Mouse (Mus musculus): ENCODE data around the gene Mlycd. TPM values are rescaled to one million over a fixed set of nuclear protein-coding genes. Genes with fewer than 3 reads are reported as not detected.
A peak's percentile ranks its signal among the peaks of the same experiment; 100 is the strongest.
"Not testable (repeated sequence)": the region's sequence is repeated elsewhere in the genome, so short reads cannot be mapped to it uniquely, and the experiment has no call there.

The Mlycd gene
- 16.2 and 17.8 TPM in 2 replicates for polyA plus RNA-seq (2015; fragmentation: Nextera tagmentation; extraction: Ambion mirVana)

DNA sequence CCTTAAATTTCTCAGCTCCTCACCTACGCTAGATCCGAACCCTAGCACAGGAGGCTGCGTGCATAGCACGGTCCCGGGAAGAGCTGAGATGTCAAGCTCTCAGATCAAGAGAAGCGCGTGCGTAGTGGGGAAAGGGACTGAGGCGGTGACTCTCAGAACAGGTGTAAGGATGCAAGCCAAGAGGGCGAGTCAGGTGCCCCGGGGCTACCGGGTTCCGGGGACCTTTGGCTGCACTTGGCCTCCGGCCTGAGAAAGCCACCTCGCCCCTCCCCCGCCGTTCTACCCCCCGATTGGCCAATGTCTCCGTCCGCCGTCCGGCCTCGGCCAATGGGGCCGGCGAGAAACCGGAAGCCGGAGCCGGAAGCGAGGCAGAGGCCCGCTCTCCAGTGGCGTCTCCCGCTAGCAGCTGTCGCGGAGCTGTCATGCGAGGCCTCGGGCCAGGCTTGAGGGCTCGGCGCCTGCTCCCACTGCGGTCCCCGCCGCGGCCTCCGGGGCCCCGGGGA, at the start of gene Mlycd:
Gene Mlycd (plus strand): TSS at position 355 of the 503 bp plus-strand sequence.
- ATAC-seq (replicated peaks), result peak; percentile 95
- H3K9me3 ChIP-seq, result no peaks in the 10 kb centered on the region
- H3K36me3 ChIP-seq (replicated peaks), result no peaks in the 10 kb centered on the region
- H3K27ac ChIP-seq, result peak within 1 kb of the TSS; percentile 89
- peaks cover 12% of the 10 kb centered on the region for H3K4me1 ChIP-seq
- peak within 1 kb of the TSS; percentile 93 for H3K4me3 ChIP-seq
- H3K27me3 ChIP-seq (replicated peaks), result no peaks in the 10 kb centered on the region
- H3K4me2 ChIP-seq, result peak within 1 kb of the TSS; percentile 89
- WGBS, result 1% methylated on average over 44 of the region's 44 CpGs
- peak within 1 kb of the TSS; percentile 89 for H3K9ac ChIP-seq

DNA sequence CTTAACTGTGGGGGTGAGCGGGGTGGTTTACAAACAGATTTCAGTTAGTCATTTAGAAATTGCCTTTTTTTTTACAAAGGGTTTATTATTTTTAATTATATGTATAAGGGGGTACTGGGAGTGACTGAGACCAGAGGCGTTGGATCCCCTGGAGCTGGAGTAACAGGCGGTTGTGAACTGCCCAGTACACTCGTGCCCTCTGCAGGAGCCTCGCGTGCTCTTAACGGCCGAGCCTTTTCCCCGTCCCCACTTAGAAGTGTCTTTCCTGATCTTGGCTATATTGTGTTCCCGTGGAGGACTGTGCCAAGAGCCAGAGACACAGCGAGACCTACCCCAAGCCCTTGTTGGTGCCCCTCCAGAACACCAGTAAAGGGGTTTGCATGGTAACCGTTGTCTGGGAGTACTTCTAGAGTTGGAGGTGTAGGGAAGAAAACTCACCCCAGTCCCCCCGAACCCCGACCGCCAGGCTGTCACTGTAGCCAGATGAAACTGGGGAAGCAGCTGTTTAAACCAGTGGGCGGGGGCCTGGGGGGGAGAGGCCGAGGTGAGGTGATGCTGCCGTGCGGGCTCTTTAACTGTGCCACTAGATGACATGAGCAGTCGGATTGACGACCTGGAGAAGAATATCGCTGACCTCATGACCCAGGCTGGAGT, 49.5 kb upstream of the Mlycd start:
- H3K9ac ChIP-seq, result peak overlapping the region; percentile 99
- 0 out of 2 replicates have a peak, but pooled peaks have one; percentile 22 for ATAC-seq (replicated peaks)
- 58% methylated on average over 22 of the region's 22 CpGs for WGBS
- H3K4me1 ChIP-seq, result peaks cover 8% of the 10 kb centered on the region
- H3K36me3 ChIP-seq (replicated peaks), result peaks cover 22% of the 10 kb centered on the region
- peak overlapping the region; percentile 62 for H3K4me2 ChIP-seq
- H3K9me3 ChIP-seq, result no peaks in the 10 kb centered on the region
- no peak overlapping the region for H3K27ac ChIP-seq
- H3K4me3 ChIP-seq, result peak overlapping the region; percentile 92
- no peaks in the 10 kb centered on the region for H3K27me3 ChIP-seq (replicated peaks)

DNA sequence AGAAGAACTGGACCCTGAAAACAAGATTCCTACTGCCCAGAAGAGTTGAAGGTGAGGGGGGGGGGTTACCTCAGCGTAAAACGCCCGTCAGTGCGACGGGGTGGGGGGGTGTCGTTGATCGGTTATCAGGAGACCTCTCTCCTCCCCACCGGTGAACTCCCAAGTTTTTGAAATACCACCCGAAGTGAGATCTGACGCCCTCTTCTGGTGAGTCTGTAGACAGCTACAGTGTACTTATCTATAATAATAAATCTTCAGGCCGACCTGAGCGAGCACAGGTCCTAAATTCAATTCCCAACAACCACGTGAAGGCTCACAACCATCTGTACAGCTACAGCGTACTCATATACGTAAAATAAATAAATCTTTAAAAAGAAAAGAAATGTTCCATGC, 49.0 kb upstream of the Mlycd start:
- Histone ChIP-seq H3K36me3 (replicated peaks) (peaks cover 22% of the 10 kb centered on the region), H3K4me3 (peak overlapping the region; percentile 92), H3K27me3 (replicated peaks) (no peaks in the 10 kb centered on the region), H3K4me1 (peaks cover 8% of the 10 kb centered on the region), H3K4me2 (peak overlapping the region; percentile 62), H3K9me3 (no peaks in the 10 kb centered on the region), H3K9ac (no peak overlapping the region), H3K27ac (no peak overlapping the region)
- no peak for ATAC-seq (replicated peaks)
- 88% methylated on average over 15 of the region's 15 CpGs for WGBS

DNA sequence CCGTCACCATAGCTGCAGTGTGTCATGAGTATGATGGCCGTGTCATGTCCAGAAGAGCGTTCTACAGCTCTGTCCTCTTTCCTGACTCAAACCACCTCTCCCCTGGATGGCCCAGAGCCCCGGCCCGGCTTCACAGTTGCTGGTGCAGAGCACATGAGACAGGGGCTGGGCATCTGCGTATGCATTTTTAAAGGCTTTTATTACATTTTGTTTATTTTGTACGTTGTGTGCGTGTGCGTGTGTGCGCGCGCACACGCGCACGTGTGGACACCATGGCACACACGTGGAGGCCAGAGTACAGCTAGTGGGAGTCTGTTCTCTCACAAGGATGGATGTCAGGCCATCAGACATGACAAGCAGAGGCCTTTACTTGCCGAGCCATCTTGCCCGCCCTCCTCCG, 43.0 kb upstream of the Mlycd start:
- H3K9me3 ChIP-seq, result no peaks in the 10 kb centered on the region
- H3K36me3 ChIP-seq (replicated peaks), result peaks cover 22% of the 10 kb centered on the region
- no peak overlapping the region for H3K27ac ChIP-seq
- H3K4me2 ChIP-seq, result no peak overlapping the region
- no peaks in the 10 kb centered on the region for H3K27me3 ChIP-seq (replicated peaks)
- H3K4me3 ChIP-seq, result no peak overlapping the region
- no peak overlapping the region for H3K9ac ChIP-seq
- no peak for ATAC-seq (replicated peaks)
- WGBS, result 90% methylated on average over 19 of the region's 19 CpGs
- no peaks in the 10 kb centered on the region for H3K4me1 ChIP-seq

DNA sequence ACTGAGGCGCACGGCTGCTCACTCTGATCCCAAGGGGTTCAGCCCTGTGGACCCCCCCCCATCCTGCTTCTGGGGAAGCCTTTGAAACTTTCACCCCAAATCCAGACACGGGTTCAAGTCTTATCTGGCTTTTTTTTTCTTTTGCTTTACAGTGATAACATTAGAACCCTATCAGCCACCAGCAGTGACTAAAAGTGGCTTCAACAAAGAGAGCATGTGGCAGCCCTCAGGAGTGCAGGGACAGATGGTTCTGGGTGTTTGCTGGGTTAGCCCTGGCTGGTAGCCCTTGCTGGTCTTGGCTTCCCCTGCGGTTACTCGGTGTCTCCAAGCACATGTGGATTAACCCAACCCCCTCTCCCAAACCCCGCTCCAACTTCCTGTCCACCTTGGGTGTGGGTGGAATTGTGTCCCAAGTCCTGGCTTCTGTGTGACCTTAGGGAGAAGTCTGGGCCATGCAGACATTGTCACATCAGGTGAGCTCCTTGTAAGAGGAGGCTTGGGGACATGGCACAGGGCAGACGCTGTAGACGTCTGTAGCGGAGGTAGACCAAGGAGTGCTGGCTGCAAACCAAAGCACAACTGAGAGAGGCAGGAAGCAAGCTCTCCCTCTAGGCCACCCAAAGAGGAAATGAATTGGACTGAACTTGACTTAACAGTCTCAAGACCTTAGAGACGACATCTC, 41.6 kb upstream of the Mlycd start:
- ATAC-seq (replicated peaks), result no peak
- WGBS, result 78% methylated on average over 10 of the region's 10 CpGs
- H3K27me3 ChIP-seq (replicated peaks), result no peaks in the 10 kb centered on the region
- peaks cover 12% of the 10 kb centered on the region for H3K36me3 ChIP-seq (replicated peaks)
- H3K9me3 ChIP-seq, result no peaks in the 10 kb centered on the region
- H3K4me1 ChIP-seq, result no peaks in the 10 kb centered on the region
- no peak overlapping the region for H3K27ac ChIP-seq
- H3K9ac ChIP-seq, result no peak overlapping the region
- no peak overlapping the region for H3K4me2 ChIP-seq
- H3K4me3 ChIP-seq, result no peak overlapping the region

DNA sequence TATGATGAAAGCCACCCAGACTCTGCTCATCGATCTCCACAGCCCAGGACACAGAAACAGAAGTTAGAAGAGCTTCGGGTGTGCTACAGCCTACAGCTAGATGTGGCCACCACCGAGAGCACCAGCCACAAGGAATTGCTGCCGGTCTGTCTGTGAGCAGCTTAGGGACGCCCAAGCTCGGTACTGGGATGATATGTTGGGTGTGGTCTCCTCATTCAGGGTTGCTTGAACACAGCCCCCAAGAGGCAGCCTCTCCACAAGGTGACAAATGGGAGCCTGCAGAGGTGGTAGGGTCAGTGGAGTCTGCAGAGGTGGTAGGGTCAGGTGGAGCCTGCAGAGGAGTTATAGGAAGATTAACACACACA, 41.0 kb upstream of the Mlycd start:
- H3K4me1 ChIP-seq, result no peaks in the 10 kb centered on the region
- H3K4me2 ChIP-seq, result no peak overlapping the region
- no peak overlapping the region for H3K4me3 ChIP-seq
- ATAC-seq (replicated peaks), result no peak
- no peaks in the 10 kb centered on the region for H3K27me3 ChIP-seq (replicated peaks)
- peaks cover 6% of the 10 kb centered on the region for H3K36me3 ChIP-seq (replicated peaks)
- H3K27ac ChIP-seq, result no peak overlapping the region
- H3K9me3 ChIP-seq, result no peaks in the 10 kb centered on the region
- no peak overlapping the region for H3K9ac ChIP-seq
- 85% methylated on average over 6 of the region's 6 CpGs for WGBS

DNA sequence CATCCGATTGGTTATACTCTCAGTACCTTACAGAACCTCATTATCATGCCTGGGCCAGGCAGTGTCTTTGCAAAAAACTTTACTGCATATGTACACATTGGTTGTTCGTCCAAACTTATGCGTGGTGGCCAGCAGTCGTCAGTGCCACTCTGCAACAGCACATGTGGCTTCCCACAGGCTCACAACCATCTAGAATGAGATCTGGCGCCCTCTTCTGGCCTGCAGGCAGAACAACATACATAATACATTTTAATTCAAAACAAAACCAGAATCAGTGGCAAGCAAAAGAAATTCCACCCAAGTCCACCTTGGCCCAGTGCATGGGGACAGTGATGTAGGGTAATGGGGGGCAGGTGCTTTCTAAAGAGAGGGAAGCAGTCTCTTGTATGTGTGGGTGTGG, 38.0 kb upstream of the Mlycd start:
- H3K4me1 ChIP-seq; H3K4me2 ChIP-seq; ATAC-seq (replicated peaks); H3K27ac ChIP-seq; H3K9me3 ChIP-seq; H3K36me3 ChIP-seq (replicated peaks); H3K4me3 ChIP-seq; H3K9ac ChIP-seq; H3K27me3 ChIP-seq (replicated peaks): not testable (repeated sequence)
- 60% methylated on average over 5 of the region's 5 CpGs for WGBS

DNA sequence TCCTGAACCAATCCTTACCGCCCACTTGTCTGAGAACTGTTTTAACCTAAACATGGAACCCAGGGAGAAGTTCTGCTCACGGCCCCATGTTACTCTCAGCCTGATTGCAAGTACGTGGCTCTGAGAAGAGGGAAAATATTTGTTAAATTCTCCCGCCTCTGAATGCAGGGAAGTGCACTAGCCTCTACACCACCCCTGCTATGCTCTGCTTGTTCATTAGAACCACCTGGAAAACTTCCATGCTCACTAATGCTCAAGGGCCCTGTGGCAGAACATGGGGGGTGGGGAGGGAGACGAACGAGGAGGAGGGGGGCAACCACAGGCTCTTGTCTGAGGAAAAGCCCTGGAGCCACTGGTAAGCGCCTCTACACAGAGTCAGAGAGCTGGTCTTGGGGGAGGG, 36.5 kb upstream of the Mlycd start:
- Histone ChIP-seq H3K9ac (no peak overlapping the region), H3K27me3 (replicated peaks) (no peaks in the 10 kb centered on the region), H3K27ac (no peak overlapping the region), H3K4me1 (no peaks in the 10 kb centered on the region), H3K4me2 (no peak overlapping the region), H3K9me3 (no peaks in the 10 kb centered on the region), H3K4me3 (no peak overlapping the region), H3K36me3 (replicated peaks) (no peaks in the 10 kb centered on the region)
- WGBS, result 69% methylated on average over 7 of the region's 7 CpGs
- no peak for ATAC-seq (replicated peaks)

DNA sequence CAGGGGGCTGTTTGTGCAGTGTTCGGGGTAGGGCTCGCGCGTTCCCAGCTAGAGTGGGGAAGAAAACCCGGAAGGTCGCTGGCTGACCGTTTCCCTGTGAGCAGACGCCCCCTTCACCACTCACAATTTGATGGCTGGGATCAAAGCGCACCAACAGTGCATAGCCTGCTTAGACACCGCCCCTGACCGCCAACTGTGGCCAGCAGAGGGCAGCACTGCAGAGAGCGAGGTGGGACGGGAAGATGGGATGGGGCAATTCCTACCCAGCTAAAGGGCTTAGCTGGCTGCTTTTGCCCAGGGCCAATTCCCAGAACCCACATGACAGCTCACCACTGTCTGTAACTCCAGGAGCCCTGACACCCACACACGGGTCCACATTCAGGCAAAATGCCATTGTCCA, 35.8 kb upstream of the Mlycd start:
- Histone ChIP-seq H3K4me3 (no peak overlapping the region), H3K9ac (no peak overlapping the region), H3K27ac (no peak overlapping the region), H3K9me3 (no peaks in the 10 kb centered on the region), H3K36me3 (replicated peaks) (no peaks in the 10 kb centered on the region), H3K4me1 (no peaks in the 10 kb centered on the region), H3K4me2 (no peak overlapping the region), H3K27me3 (replicated peaks) (no peaks in the 10 kb centered on the region)
- WGBS, result 47% methylated on average over 14 of the region's 14 CpGs
- no peak for ATAC-seq (replicated peaks)

DNA sequence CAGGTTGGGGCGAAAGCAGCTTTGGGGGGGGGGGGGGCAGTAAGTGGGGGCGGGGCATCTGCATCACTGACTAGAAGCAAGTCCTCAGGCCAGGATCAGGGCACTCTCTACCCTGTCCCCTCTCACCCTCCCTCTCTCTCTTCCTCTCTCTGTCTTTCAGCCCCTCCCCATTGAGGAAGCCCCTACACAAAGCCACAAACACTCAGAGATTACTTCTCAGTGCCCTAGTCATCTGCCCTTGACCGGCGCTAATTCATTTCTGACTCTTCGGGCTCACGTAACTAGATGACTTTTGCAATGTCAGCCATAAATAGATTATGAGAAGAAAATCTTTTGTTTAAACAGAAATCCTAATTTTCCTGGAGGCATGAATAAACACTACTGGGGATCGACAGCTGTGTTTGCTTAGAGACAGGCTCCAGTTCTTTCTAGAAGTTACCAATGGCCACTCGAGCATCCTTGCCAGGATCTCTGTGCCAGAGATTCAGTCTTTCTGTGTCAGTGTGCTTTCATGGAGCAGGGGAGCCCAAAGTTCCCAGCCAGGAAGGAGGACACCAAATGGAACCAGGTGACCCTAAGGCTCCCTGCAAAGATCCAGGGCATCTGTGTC, 33.9 kb upstream of the Mlycd start:
- no peaks in the 10 kb centered on the region for H3K27me3 ChIP-seq (replicated peaks)
- H3K36me3 ChIP-seq (replicated peaks), result no peaks in the 10 kb centered on the region
- no peak overlapping the region for H3K9ac ChIP-seq
- WGBS, result 58% methylated on average over 8 of the region's 8 CpGs
- H3K4me3 ChIP-seq, result no peak overlapping the region
- H3K27ac ChIP-seq, result no peak overlapping the region
- no peaks in the 10 kb centered on the region for H3K4me1 ChIP-seq
- no peak overlapping the region for H3K4me2 ChIP-seq
- no peaks in the 10 kb centered on the region for H3K9me3 ChIP-seq
- no peak for ATAC-seq (replicated peaks)

DNA sequence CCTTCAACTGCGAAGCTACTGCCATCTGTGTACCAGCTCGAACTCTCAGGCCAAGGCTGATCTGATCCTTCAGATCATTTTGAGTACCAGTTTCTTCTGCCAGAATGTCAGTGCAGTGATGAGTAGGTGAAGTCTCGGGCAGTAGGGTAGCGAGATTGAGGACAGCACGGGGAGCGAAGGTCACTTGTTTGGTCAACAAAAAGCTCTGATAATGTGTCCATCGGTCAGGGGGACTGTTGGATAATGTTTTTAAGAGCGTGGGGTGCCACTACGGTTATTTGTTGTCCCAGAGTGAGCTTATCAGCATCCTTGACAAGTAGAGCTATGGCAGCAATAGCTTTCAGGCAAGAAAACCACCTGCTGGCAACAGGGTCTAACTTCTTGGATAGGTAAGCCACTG, 20.0 kb upstream of the Mlycd start:
- H3K27ac ChIP-seq; H3K9ac ChIP-seq; H3K36me3 ChIP-seq (replicated peaks); H3K27me3 ChIP-seq (replicated peaks); ATAC-seq (replicated peaks); H3K4me2 ChIP-seq; H3K9me3 ChIP-seq; H3K4me3 ChIP-seq; H3K4me1 ChIP-seq: not testable (repeated sequence)
- WGBS, result 91% methylated on average over 9 of the region's 9 CpGs

DNA sequence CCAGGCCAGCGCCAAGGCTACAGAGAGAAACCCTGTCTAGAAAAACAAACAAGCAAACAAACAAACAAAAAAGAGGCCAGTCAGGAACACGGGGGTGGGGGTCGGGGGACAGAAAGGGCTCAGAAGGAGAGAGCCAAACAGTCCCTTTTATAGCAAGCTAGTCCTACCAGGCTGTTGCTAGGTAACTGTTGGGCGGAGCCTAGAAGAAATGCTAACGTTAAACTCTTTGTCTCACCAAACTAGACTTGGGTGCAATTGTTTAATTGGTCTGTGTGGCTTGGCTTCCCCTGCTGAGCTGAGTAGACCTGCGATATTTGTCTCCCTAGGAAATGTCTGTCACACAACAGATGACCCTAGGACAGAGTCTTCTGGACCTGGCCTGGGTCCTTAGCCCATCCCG, 16.2 kb upstream of the Mlycd start:
- no peaks in the 10 kb centered on the region for H3K9me3 ChIP-seq
- H3K27ac ChIP-seq, result no peak overlapping the region
- H3K4me1 ChIP-seq, result no peaks in the 10 kb centered on the region
- no peaks in the 10 kb centered on the region for H3K36me3 ChIP-seq (replicated peaks)
- ATAC-seq (replicated peaks), result no peak
- H3K9ac ChIP-seq, result no peak overlapping the region
- no peak overlapping the region for H3K4me3 ChIP-seq
- no peaks in the 10 kb centered on the region for H3K27me3 ChIP-seq (replicated peaks)
- 58% methylated on average over 7 of the region's 7 CpGs for WGBS
- no peak overlapping the region for H3K4me2 ChIP-seq
